Mouse (Mus musculus) erythroblast, embryonic 14.5 days (primary cell): ENCODE measurements around the gene Myof. TPM values are rescaled to one million over a fixed set of nuclear protein-coding genes. Genes with fewer than 3 reads are reported as not detected.

ENCODE experiments used
- H3K27me3 ChIP-seq: 2 replicates; pipeline ENCODE4 v1.6.1; 2012; ENCODE audit warnings: inconsistent platforms; ENCODE audit not compliant: control insufficient read depth
- H3K36me3 ChIP-seq: 2 replicates; pipeline ENCODE4 v1.6.1; 2012; ENCODE audit warnings: mild to moderate bottlenecking, inconsistent platforms; ENCODE audit not compliant: control insufficient read depth
- H3K4me1 ChIP-seq: 2 replicates; pipeline ENCODE4 v1.6.1; 2012; ENCODE audit warnings: inconsistent platforms; ENCODE audit not compliant: control insufficient read depth
- H3K4me3 ChIP-seq: replicated peaks from 2 replicates; pipeline ENCODE3; 2012; ENCODE audit warnings: moderate library complexity, mild to moderate bottlenecking, inconsistent platforms
- H3K9me3 ChIP-seq: 2 replicates; pipeline ENCODE4 v1.6.1; 2012; ENCODE audit warnings: low read length, inconsistent platforms, mixed read lengths; ENCODE audit not compliant: control insufficient read depth
- GATA1 ChIP-seq: IDR thresholded peaks from 2 replicates; pipeline ENCODE4 v1.6.1; 2012; ENCODE audit warnings: low read length, inconsistent platforms, mixed read lengths
- TAL1 ChIP-seq: IDR thresholded peaks from 3 replicates; pipeline ENCODE4 v1.6.1; 2012; ENCODE audit warnings: low read length, inconsistent platforms, mixed read lengths
- polyA plus RNA-seq: library from polyadenylated mRNA; stranded (reverse); fragments of >175 nt; gene quantifications from 2 replicates; pipeline ENCODE4 v1.2.3, GENCODE M21; 2012

Gene Myof
- polyA plus RNA-seq, 1 experiment = not detected

DNA sequence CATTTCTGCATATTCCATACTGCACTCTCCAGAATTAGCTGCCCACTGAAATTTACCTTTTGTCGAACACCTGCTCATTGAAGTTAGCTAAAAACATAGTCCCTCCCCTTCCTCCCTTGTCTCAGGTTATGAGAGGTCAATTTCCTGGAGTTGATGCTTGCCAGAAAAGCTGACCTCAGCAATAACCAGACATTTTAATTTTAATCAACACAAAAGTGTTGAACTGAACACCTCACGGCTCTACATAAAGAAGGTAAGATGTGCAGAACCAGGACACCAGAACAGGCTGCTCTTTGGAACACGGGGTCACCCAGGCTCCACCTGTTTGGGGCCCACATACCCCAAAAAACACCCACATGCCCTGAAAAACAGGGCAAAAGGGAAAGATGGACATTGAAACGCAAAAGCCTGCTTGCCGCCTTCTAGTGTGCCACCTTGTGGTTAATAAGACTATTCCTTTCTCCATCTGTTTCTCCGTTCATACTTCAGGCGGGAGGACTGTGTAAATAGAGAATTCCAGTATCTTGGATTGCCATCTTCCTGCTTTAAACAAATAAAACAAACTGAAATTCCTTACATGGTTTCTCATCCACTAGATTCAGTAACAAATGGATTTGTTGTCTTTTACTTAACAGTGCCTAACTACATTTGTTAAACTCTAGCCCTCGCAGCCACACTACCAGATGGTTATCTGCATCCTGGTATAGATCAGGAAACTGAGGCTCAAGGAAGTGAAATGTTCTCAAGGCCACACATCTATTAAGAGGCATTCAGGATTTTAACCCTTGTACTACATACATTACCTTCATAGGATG lies 10.1 kb upstream of the Myof start:
- Histone ChIP-seq H3K4me1 (peaks cover 11% of the 10 kb centered on the region), H3K9me3 (no peaks in the 10 kb centered on the region), H3K4me3 (no peak overlapping the region), H3K36me3 (no peaks in the 10 kb centered on the region), H3K27me3 (peaks cover 35% of the 10 kb centered on the region)
- TF ChIP-seq TAL1 = no peak

DNA sequence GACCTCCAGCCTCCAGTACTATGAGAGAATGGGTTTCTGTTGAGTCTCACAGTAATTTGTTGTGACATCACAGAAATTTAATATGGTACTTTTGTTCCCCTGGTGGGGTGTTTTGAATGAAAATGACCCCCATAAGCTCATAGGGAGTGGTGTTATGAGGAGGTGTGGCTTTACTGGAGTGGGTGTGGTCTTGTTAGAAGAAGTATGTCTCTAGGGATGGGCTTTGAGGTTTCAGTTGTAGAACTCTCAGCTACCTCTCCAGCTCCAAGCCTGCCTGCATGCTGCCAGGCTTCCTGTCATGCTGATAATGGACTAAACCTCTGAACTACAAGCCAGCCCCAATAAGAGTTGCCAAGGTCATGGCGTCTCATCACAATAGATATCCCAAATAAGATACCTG lies 6.3 kb upstream of the Myof start:
- H3K9me3 ChIP-seq = no peaks in the 10 kb centered on the region
- TF ChIP-seq TAL1 = no peak
- no peak for TF ChIP-seq GATA1
- peaks cover 6% of the 10 kb centered on the region for H3K4me1 ChIP-seq
- no peaks in the 10 kb centered on the region for H3K36me3 ChIP-seq
- peaks cover 25% of the 10 kb centered on the region for H3K27me3 ChIP-seq
- no peak overlapping the region for H3K4me3 ChIP-seq

- Histone ChIP-seq H3K36me3 (no peaks in the 10 kb centered on the region), H3K27me3 (peaks cover 29% of the 10 kb centered on the region)
- no peak for TF ChIP-seq TAL1
These were observed 1.8 kb upstream of the Myof start for GRCm38 (mm10) chr19:38045198-38045597.

DNA sequence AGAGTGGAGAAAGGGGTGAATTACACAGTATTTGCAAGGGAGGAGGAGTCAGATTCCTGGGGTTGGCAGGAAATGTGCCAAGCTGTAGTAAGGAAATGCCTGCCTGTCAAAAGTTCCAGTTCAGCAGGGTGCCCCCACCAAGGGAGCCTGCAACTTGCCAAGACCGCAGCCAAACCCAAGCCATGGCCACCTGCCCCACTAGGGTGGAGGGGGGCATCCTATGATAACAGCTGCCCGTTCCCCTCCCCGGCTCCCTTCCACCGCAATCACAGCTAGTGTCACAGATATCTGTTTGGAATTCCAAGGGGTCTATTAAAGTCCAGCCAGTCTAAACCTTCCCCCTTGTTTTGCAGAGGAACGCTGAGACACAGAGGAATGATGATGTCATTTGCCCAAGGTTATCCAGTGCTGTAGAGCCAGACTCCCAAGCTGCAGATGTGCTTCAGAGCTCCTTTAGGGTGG lies 1.1 kb downstream of the Myof start:
- Histone ChIP-seq H3K27me3 (peaks cover 29% of the 10 kb centered on the region), H3K4me1 (no peaks in the 10 kb centered on the region), H3K4me3 (no peak overlapping the region), H3K9me3 (no peaks in the 10 kb centered on the region), H3K36me3 (no peaks in the 10 kb centered on the region)
- TF ChIP-seq GATA1 (no peak), TAL1 (no peak)

More at GRCm38 (mm10) chr19:38045198-38045597, 1.8 kb upstream of the Myof start:
- H3K4me3 ChIP-seq = no peak overlapping the region
- H3K4me1 ChIP-seq = no peaks in the 10 kb centered on the region
- H3K9me3 ChIP-seq = no peaks in the 10 kb centered on the region

DNA sequence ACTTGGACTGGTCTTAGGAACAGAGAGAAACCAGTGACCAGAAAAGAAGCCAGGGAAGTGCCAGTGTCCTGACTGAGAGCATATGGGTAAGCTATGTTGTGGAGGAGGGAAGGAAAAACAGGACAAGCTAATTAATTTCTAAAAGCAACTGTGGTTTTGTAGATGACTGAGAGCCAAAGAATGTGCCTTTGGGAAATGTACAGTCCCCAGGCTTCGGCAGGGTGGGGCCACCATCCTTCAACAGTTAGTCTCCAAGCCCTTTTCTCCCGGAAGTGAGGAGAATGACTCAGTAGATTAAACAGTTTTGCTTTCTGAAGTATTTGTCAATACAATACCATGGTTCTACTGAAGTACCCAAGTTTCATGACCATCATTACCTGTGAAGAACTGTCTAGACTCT lies 5.1 kb downstream of the Myof start:
- H3K27me3 ChIP-seq = peaks cover 18% of the 10 kb centered on the region
- H3K4me3 ChIP-seq = no peak overlapping the region
- no peaks in the 10 kb centered on the region for H3K36me3 ChIP-seq
- H3K9me3 ChIP-seq = no peaks in the 10 kb centered on the region
- TF ChIP-seq GATA1 (no peak), TAL1 (no peak)
- H3K4me1 ChIP-seq = no peaks in the 10 kb centered on the region

DNA sequence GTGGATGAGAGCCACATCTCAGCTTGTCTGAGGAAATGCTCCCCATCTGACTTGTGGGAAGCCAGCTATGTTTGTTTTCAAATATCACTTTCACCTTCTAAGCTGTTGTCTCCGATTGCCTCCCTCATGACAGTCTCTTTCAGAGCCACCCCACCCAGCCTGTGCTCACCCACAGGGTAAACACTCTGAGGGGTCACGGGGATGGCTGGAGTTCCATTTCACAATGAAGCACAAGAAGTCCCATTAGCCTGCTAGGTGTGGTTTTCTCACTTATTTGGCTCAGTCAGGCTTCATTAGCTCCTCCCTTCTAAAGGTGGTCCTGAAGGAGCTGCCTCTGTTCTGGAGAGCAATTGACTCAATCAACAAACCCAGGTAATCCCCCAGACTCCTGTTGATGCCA lies 7.6 kb downstream of the Myof start:
- TF ChIP-seq TAL1 (no peak), GATA1 (no peak)
- H3K36me3 ChIP-seq = no peaks in the 10 kb centered on the region
- no peaks in the 10 kb centered on the region for H3K4me1 ChIP-seq
- H3K4me3 ChIP-seq = no peak overlapping the region
- H3K27me3 ChIP-seq = peaks cover under 1% of the 10 kb centered on the region; the same call in 1 of the 2 replicates
- H3K9me3 ChIP-seq = no peaks in the 10 kb centered on the region

- TF ChIP-seq GATA1 (no peak), TAL1 (no peak)
- Histone ChIP-seq H3K9me3 (no peaks in the 10 kb centered on the region), H3K4me3 (no peak overlapping the region), H3K27me3 (no peaks in the 10 kb centered on the region), H3K4me1 (no peaks in the 10 kb centered on the region), H3K36me3 (no peaks in the 10 kb centered on the region)
These were observed 8.7 kb downstream of the Myof start for GRCm38 (mm10) chr19:38034696-38035095.

GRCm38 (mm10) chr19:38033735-38034057 lies 9.7 kb downstream of the Myof start:
- Histone ChIP-seq H3K4me1 (no peaks in the 10 kb centered on the region), H3K4me3 (no peak overlapping the region), H3K27me3 (no peaks in the 10 kb centered on the region), H3K36me3 (no peaks in the 10 kb centered on the region), H3K9me3 (no peaks in the 10 kb centered on the region)
- no peak for TF ChIP-seq GATA1
- no peak for TF ChIP-seq TAL1

DNA sequence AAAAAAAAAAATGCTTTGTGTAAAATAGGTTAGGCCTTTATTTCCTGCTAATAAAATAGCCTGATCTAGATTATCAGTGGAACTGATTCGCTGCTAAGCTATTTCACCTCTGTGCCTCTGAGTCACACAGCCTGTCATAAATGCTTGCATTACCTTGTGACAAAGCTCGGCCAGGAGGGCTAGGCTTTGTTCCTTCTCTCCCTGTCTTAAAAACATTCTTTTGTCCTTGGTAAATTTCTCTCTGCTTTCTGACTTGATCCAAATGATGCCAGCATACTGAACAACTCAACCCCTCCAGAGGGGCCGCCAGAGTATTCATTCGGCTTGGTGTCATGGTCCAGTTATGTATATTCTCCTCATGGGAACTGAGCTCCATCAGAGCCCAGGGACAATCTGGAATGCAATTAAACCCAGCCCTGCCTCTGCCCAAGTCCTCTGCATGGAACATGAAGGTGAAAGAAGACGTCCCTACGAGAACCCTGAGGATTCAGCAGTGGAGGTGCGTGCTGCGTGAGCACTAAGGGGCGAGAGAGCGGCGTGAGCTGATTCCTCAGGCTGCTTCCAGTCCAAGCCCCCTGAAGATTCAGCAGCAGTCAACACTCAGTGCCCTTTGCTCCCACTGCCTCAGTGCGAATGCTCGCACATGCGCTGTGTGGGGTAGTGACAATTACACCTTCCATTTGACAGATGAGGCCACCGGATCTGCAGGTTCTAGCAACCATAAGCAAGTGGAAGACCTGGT lies 10.2 kb downstream of the Myof start:
- H3K9me3 ChIP-seq = no peaks in the 10 kb centered on the region
- H3K4me1 ChIP-seq = no peaks in the 10 kb centered on the region
- no peaks in the 10 kb centered on the region for H3K27me3 ChIP-seq
- H3K36me3 ChIP-seq = no peaks in the 10 kb centered on the region
- no peak overlapping the region for H3K4me3 ChIP-seq
- no peak for TF ChIP-seq GATA1
- TF ChIP-seq TAL1 = no peak

GRCm38 (mm10) chr19:38031144-38031543 lies 12.2 kb downstream of the Myof start:
- TF ChIP-seq TAL1 (no peak), GATA1 (no peak)

More at GRCm38 (mm10) chr19:38031144-38031543, 12.2 kb downstream of the Myof start:
- H3K27me3 ChIP-seq = no peaks in the 10 kb centered on the region
- no peak overlapping the region for H3K4me3 ChIP-seq
- no peaks in the 10 kb centered on the region for H3K9me3 ChIP-seq
- H3K36me3 ChIP-seq = no peaks in the 10 kb centered on the region
- H3K4me1 ChIP-seq = no peaks in the 10 kb centered on the region
